ENCODE assay signal across 23 mouse cellular contexts in the genomic region with DNA sequence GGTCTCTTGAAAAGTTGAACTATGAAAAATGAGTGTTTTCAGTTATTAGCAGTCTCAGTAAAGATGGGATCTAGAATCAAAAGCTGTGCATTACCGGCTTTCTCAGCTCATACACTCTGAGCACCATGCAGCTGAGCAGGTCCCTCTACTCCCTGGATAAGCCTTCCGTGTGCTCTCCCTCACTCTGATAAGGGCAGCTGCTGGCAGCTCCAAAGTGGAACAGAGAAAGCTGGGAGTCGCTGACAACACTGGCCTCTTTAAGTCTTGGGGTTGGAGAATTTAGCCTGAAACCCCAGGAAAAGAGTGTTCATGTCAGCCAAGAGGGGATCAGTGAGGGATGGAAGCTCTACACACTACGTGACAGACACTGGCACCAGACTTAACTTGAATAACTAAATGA. TPM values are rescaled to one million over a fixed set of nuclear protein-coding genes. Genes with fewer than 3 reads are reported as not detected.
DNase-seq lines count a peak whose midpoint lies in the region; ATAC-seq lines count a peak whose summit lies in the region.
"Had no signal": no experiment of that assay in that cellular context is flagged by ENCODE, and none has a peak within 500 bp of the region (broad histone marks: within the 10 kb centered on the region; RNA-seq: fewer than 3 reads in every experiment).

No protein-coding gene starts in this region.

- 0 out of 2 replicates have a peak overlapping the region, but pooled peaks have one; percentile 6 for H3K4me2 ChIP-seq in heart, embryonic 15.5 days
- no peak overlapping the region for H3K4me2 ChIP-seq in liver, embryonic 11.5 days
- H3K4me2 ChIP-seq in forebrain, embryonic 16.5 days (ENCODE audit: low read length): no peak overlapping the region
- H3K4me2 ChIP-seq: embryonic facial prominence, embryonic 15.5 days; forebrain, embryonic 13.5 days; neural tube, embryonic 15.5 days had no signal

- H3K4me1 ChIP-seq in heart, embryonic 15.5 days (replicated peaks): peaks cover 7% of the 10 kb centered on the region
- H3K4me1 ChIP-seq in liver, embryonic 11.5 days (replicated peaks; ENCODE audit: control insufficient read depth, insufficient read depth, low read length): peaks cover 20% of the 10 kb centered on the region
- no peaks in the 10 kb centered on the region for H3K4me1 ChIP-seq in forebrain, embryonic 16.5 days (replicated peaks; ENCODE audit: control insufficient read depth, insufficient read depth, low read length)
- H3K4me1 ChIP-seq: forebrain, embryonic 13.5 days; neural tube, embryonic 15.5 days had no signal

- no peak for ATAC-seq in heart, embryonic 15.5 days (replicated peaks; ENCODE audit: insufficient number of reproducible peaks, insufficient read depth, low FRiP score, low read depth)
- peak; percentile 83 for ATAC-seq in liver, embryonic 11.5 days (replicated peaks; ENCODE audit: low FRiP score)
- ATAC-seq in megakaryocyte progenitor cell, adult 5-6 weeks (replicated peaks; ENCODE audit: poor library complexity): peak; percentile 73
- no peak for ATAC-seq in forebrain, embryonic 16.5 days
- ATAC-seq: forebrain, embryonic 13.5 days; hindbrain, embryonic 16.5 days; intestine, embryonic 16.5 days; midbrain, embryonic 16.5 days had no signal

- no peak overlapping the region for H3K4me3 ChIP-seq in heart, embryonic 15.5 days
- H3K4me3 ChIP-seq in liver, embryonic 11.5 days (ENCODE audit: low read depth, low read length): no peak overlapping the region
- H3K4me3 ChIP-seq in forebrain, embryonic 16.5 days (replicated peaks; ENCODE audit: low read length): no peak overlapping the region
- H3K4me3 ChIP-seq: embryonic facial prominence, embryonic 15.5 days; forebrain, embryonic 13.5 days; left cerebral cortex, adult 2 months; megakaryocyte, embryonic 14.5 days; neural tube, embryonic 15.5 days had no signal

- peaks cover 10% of the 10 kb centered on the region for H3K36me3 ChIP-seq in heart, embryonic 15.5 days
- no peaks in the 10 kb centered on the region for H3K36me3 ChIP-seq in liver, embryonic 11.5 days (ENCODE audit: control insufficient read depth, insufficient read depth, low read length)
- peaks cover 3% of the 10 kb centered on the region; the same call in 1 of the 2 replicates for H3K36me3 ChIP-seq in forebrain, embryonic 16.5 days (ENCODE audit: control insufficient read depth, insufficient read depth)

- DNase-seq in heart, adult 18-20 months: no peak
- DNase-seq in c-Kit-positive CD71-positive TER-119-positive erythroid progenitor cells, embryonic 14.5 days (ENCODE audit: low spot score): peak; percentile 52
- no peak for DNase-seq in liver, embryonic 11.5 days (ENCODE audit: low spot score)
- no peak for DNase-seq in B cell, adult 2 months
- DNase-seq: adrenal gland, adult 2 months; cerebellum, adult 11 months; gastrocnemius, postnatal 14 days; kidney, postnatal 36 days; left cerebral cortex, postnatal 4 days; lung, postnatal 10 days; right cerebral cortex, postnatal 14 days; thymus, adult 2 months had no signal

- no peaks in the 10 kb centered on the region for H3K27me3 ChIP-seq in heart, embryonic 15.5 days
- no peaks in the 10 kb centered on the region for H3K27me3 ChIP-seq in liver, embryonic 11.5 days (replicated peaks; ENCODE audit: control insufficient read depth, insufficient read depth, low read length)
- H3K27me3 ChIP-seq in forebrain, embryonic 16.5 days (replicated peaks; ENCODE audit: control insufficient read depth, insufficient read depth, low read length): no peaks in the 10 kb centered on the region
- H3K27me3 ChIP-seq: embryonic facial prominence, embryonic 15.5 days; forebrain, embryonic 13.5 days; megakaryocyte, embryonic 14.5 days; neural tube, embryonic 15.5 days had no signal

- WGBS in heart, embryonic 15.5 days: 30% methylated on average over 4 of the region's 4 CpGs
- 48% methylated on average over 4 of the region's 4 CpGs for WGBS in liver, embryonic 11.5 days
- WGBS in forebrain, embryonic 16.5 days: 91% methylated on average over 4 of the region's 4 CpGs

- H3K27ac ChIP-seq in heart, embryonic 15.5 days: peak overlapping the region; percentile 47
- no peak overlapping the region for H3K27ac ChIP-seq in liver, embryonic 11.5 days (ENCODE audit: low read depth, low read length)
- no peak overlapping the region for H3K27ac ChIP-seq in forebrain, embryonic 16.5 days (ENCODE audit: low read length)
- H3K27ac ChIP-seq: embryonic facial prominence, embryonic 15.5 days; forebrain, embryonic 13.5 days; left cerebral cortex, adult 2 months; neural tube, embryonic 15.5 days had no signal

- H3K9me3 ChIP-seq in heart, embryonic 15.5 days (replicated peaks): no peaks in the 10 kb centered on the region
- no peaks in the 10 kb centered on the region for H3K9me3 ChIP-seq in liver, embryonic 11.5 days (ENCODE audit: control insufficient read depth, low read length)
- no peaks in the 10 kb centered on the region for H3K9me3 ChIP-seq in forebrain, embryonic 16.5 days (ENCODE audit: control insufficient read depth, low read length)
- H3K9me3 ChIP-seq: forebrain, embryonic 13.5 days; megakaryocyte, embryonic 14.5 days; neural tube, embryonic 15.5 days had no signal

- no peak overlapping the region for H3K9ac ChIP-seq in heart, embryonic 15.5 days
- peak overlapping the region; percentile 15 for H3K9ac ChIP-seq in liver, embryonic 11.5 days (ENCODE audit: low read depth, low read length)
- H3K9ac ChIP-seq in forebrain, embryonic 16.5 days (replicated peaks; ENCODE audit: low read depth, low read length): no peak overlapping the region
- H3K9ac ChIP-seq: embryonic facial prominence, embryonic 15.5 days; forebrain, embryonic 13.5 days; neural tube, embryonic 15.5 days had no signal

RNA-seq across cellular contexts. Expression of gene Atl1, which starts 33.6 kb away (rescaled TPM):
- 6.6 and 7.1 TPM in 2 replicates for polyA plus RNA-seq in heart, embryonic 15.5 days (2015; fragmentation: Nextera tagmentation; extraction: Ambion mirVana)
- total RNA-seq in heart, adult 18-20 months (2021): 1 to 10 TPM; 3.4 to 5.5 TPM
- polyA plus RNA-seq in liver, embryonic 11.5 days (2014; fragmentation: Nextera tagmentation; extraction: Ambion mirVana): 1.0 and 1.5 TPM in 2 replicates
- 0.79 and 1.4 TPM in 2 replicates for total RNA-seq in megakaryocyte progenitor cell, adult 5-6 weeks (2015)
- total RNA-seq in megakaryocyte progenitor cell, adult 5-6 weeks (2017): 1.4 and 2.6 TPM in 2 replicates
- polyA plus RNA-seq in forebrain, embryonic 16.5 days (2015; fragmentation: Nextera tagmentation; extraction: Ambion mirVana): 122 and 124 TPM in 2 replicates

RNA-seq across cellular contexts. Expression of gene Map4k5, which starts 34.2 kb away (rescaled TPM):
- polyA plus RNA-seq in heart, embryonic 15.5 days (2015; fragmentation: Nextera tagmentation; extraction: Ambion mirVana): 27.7 and 29.2 TPM in 2 replicates
- 10 to 100 TPM; 19.3 to 21.4 TPM for total RNA-seq in heart, adult 18-20 months (2021)
- polyA plus RNA-seq in liver, embryonic 11.5 days (2014; fragmentation: Nextera tagmentation; extraction: Ambion mirVana): 21.5 and 26.8 TPM in 2 replicates
- total RNA-seq in megakaryocyte progenitor cell, adult 5-6 weeks (2015): 14.9 and 17.7 TPM in 2 replicates
- 16.8 and 18.0 TPM in 2 replicates for total RNA-seq in megakaryocyte progenitor cell, adult 5-6 weeks (2017)
- polyA plus RNA-seq in forebrain, embryonic 16.5 days (2015; fragmentation: Nextera tagmentation; extraction: Ambion mirVana): 34.5 and 38.1 TPM in 2 replicates

Comparison
In these comparisons a context has a peak if more than half of its experiments do, and no peak if none do; other contexts are left out.
1. ATAC-seq: peak in liver, embryonic 11.5 days (single experiment) and megakaryocyte progenitor cell, adult 5-6 weeks (single experiment); none in heart, embryonic 15.5 days (single experiment) and forebrain, embryonic 16.5 days (single experiment).
2. RNA of gene Atl1, which starts 33.6 kb away (polyA plus RNA-seq): 122 to 124 TPM in forebrain, embryonic 16.5 days; 6.6 to 7.1 TPM in heart, embryonic 15.5 days and 1.0 to 1.5 TPM in liver, embryonic 11.5 days; every median in the first group is over 10 times any median in the second.